Mouse (Mus musculus): ENCODE results near the gene Prps1l3.

DNA sequence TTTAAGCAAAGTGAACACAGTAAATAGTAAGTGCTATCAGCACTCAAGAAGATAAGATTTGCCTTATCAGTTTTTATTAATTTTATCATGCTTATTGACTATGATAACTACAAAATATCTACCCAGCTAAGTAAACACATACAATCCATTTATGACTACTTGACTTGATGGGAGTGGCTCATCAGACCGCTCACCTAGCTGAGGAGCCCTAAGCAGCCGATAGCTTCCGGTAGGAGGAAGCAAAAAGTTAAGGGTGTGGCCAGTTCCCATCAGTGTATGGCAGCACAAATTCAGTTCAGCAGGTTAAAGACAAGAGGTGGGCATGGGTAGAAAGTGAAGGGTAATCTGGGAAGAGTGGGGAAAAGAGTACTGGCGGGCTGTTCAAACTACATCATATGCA lies 43.2 kb upstream of the Prps1l3 start:
- TF ChIP-seq POLR2A (IDR thresholded peaks at IDR 0.05; ENCODE audit: insufficient read depth, low read depth, low read length) (no peak), EP300 (IDR thresholded peaks at IDR 0.05; ENCODE audit: insufficient read depth, low read depth, low read length) (no peak), CTCF (IDR thresholded peaks at IDR 0.05) (no peak)
